In genomic region chr15:80529955-80530869, GRCm38 (mm10) we compare ENCODE assay signal across 8 mouse cellular contexts. TPM values are rescaled to one million over a fixed set of nuclear protein-coding genes. Genes with fewer than 3 reads are reported as not detected.
DNase-seq lines count a peak whose midpoint lies in the region; ATAC-seq and TF ChIP-seq lines count a peak whose summit lies in the region.
"Had no signal": no experiment of that assay in that cellular context is flagged by ENCODE, and none has a peak within 500 bp of the region (broad histone marks: within the 10 kb centered on the region; RNA-seq: fewer than 3 reads in every experiment).

No protein-coding gene starts in this region.

- H3K36me3 ChIP-seq in CH12.LX (replicated peaks in 1 of 2; ENCODE audit: control insufficient read depth in 1 of 2, insufficient read depth in 1 of 2, low read length in 1 of 2), result no peaks in the 10 kb centered on the region

- H3K27me3 ChIP-seq in CH12.LX (replicated peaks), result no peaks in the 10 kb centered on the region

- H3K4me2 ChIP-seq in CH12.LX (ENCODE audit: insufficient read depth, low read depth, poor library complexity, severe bottlenecking), result peak overlapping the region; percentile 27; the same call in 1 of the 2 replicates

- intact Hi-C loops in heart, postnatal 36 days (cut with DNase I), result no loop called here

- no peak for TF ChIP-seq POLR2A in CH12.LX (IDR thresholded peaks at IDR 0.05; ENCODE audit: low read depth, low read length)

- no peak for TF ChIP-seq CTCF in CH12.LX (conservative IDR thresholded peaks at IDR 0.05 in 1 of 2, IDR thresholded peaks at IDR 0.05 in 1 of 2; ENCODE audit: low read depth in 2 of 2, low read length in 2 of 2)

- no peak for ATAC-seq in erythroid progenitor cell, adult 5-6 weeks (replicated peaks; ENCODE audit: low FRiP score, poor library complexity, severe bottlenecking)

- no peak for DNase-seq in CH12.LX (ENCODE audit: extremely low read depth)
- DNase-seq in embryo, embryonic 9.5 days (ENCODE audit: extremely low spot score), result peak; percentile 20
- peak; percentile 31 for DNase-seq in left cerebral cortex, adult 11 months (ENCODE audit: low spot score)
- DNase-seq in naive thymus-derived CD4-positive, alpha-beta T cell, adult 2 months (ENCODE audit: low read depth), result peak; percentile 66
- DNase-seq in heart, postnatal 36 days, result no peak
- DNase-seq in urinary bladder, postnatal 4 days (ENCODE audit: low spot score in 2 of 2), result no peak
- DNase-seq: gastrocnemius, postnatal 25 days had no signal

- H3K9ac ChIP-seq in CH12.LX (ENCODE audit: insufficient read depth, low read depth), result no peak overlapping the region

- TF ChIP-seq RAD21 in CH12.LX (IDR thresholded peaks at IDR 0.05; ENCODE audit: low read depth, low read length), result no peak

- H3K9me3 ChIP-seq in CH12.LX (replicated peaks; ENCODE audit: low read length), result no peaks in the 10 kb centered on the region

- dilution Hi-C loops in CH12.LX (cut with MboI; ENCODE audit: extremely low pct_ligation_motif_present, extremely low pct_unique_long_range_greater_than_20kb, low sequenced_read_pairs), result no loop called here

- in situ Hi-C loops in CH12.LX (cut with MboI; ENCODE audit: low pct_ligation_motif_present, low pct_unique_long_range_greater_than_20kb, low sequenced_read_pairs), result no loop called here

- H3K79me2 ChIP-seq in CH12.LX (replicated peaks; ENCODE audit: control insufficient read depth, extremely low read depth, insufficient read depth, poor library complexity, severe bottlenecking), result no peaks in the 10 kb centered on the region

- H3K4me3 ChIP-seq in CH12.LX (replicated peaks in 1 of 3; ENCODE audit: low read depth in 2 of 3, low read length in 2 of 3, poor library complexity in 1 of 3), result no peak overlapping the region

- no peak for TF ChIP-seq EP300 in CH12.LX (IDR thresholded peaks at IDR 0.05; ENCODE audit: low read length)

- peaks cover 0 to 10% of the 10 kb centered on the region in 2 experiments; a peak in 2 of 4 replicates for H3K4me1 ChIP-seq in CH12.LX (ENCODE audit: control insufficient read depth in 1 of 2, insufficient read depth in 2 of 2)

- no peak overlapping the region for H3K27ac ChIP-seq in CH12.LX (ENCODE audit: insufficient read depth, low read depth)

TF ChIP-seq in CH12.LX, 34 proteins besides CTCF, POLR2A, EP300 and RAD21:
- peak; percentile 77 for TF ChIP-seq NRF1 (IDR thresholded peaks at IDR 0.05; ENCODE audit: low read depth, low read length)
- TF ChIP-seq UBTF (IDR thresholded peaks at IDR 0.05; ENCODE audit: low read depth, low read length), result no peak

RNA-seq across cellular contexts. Expression of gene Enthd1, which starts 34.7 kb away (rescaled TPM):
- not detected in 2 replicates for total RNA-seq in CH12.LX (2012; rRNA removed)
- total RNA-seq in CH12.LX (2014; rRNA removed), result not detected in 2 replicates
- polyA plus RNA-seq in CH12.LX (2012; ENCODE audit: insufficient read length, low read depth), result not detected in 2 replicates
- total RNA-seq in erythroid progenitor cell, adult 5-6 weeks (2015; ENCODE audit: low replicate concordance), result not detected in 2 replicates
- total RNA-seq in erythroid progenitor cell, adult 5-6 weeks (2017; ENCODE audit: low replicate concordance), result not detected in 2 replicates
- not detected for total RNA-seq in heart, postnatal 36 days (2021)
- total RNA-seq: gastrocnemius, postnatal 25 days had no signal

RNA-seq across cellular contexts. Expression of gene Grap2, which starts 42.2 kb away (rescaled TPM):
- total RNA-seq in CH12.LX (2012; rRNA removed) (1.5 TPM in 2 replicates), CH12.LX (2014; rRNA removed) (5.0 and 6.3 TPM in 2 replicates)
- polyA plus RNA-seq in CH12.LX (2012; ENCODE audit: insufficient read length, low read depth), result 5.8 and 6.2 TPM in 2 replicates
- 32.7 and 50.8 TPM in 2 replicates for total RNA-seq in erythroid progenitor cell, adult 5-6 weeks (2015; ENCODE audit: low replicate concordance)
- total RNA-seq in erythroid progenitor cell, adult 5-6 weeks (2017; ENCODE audit: low replicate concordance), result 28.5 and 35.9 TPM in 2 replicates
- 1 to 10 TPM in 1 of 2 experiments, under 1 TPM in 1; 0.46 to 1.3 TPM for total RNA-seq in heart, postnatal 36 days (2021)

Comparison
In these comparisons a context has a peak if more than half of its experiments do, and no peak if none do; other contexts are left out.
1. DNase-seq: peak in embryo, embryonic 9.5 days (single experiment), left cerebral cortex, adult 11 months (single experiment) and naive thymus-derived CD4-positive, alpha-beta T cell, adult 2 months (single experiment); none in CH12.LX (single experiment), heart, postnatal 36 days (0 of 2) and urinary bladder, postnatal 4 days (0 of 2).
2. RNA of gene Grap2, which starts 42.2 kb away (total RNA-seq): 28.5 to 50.8 TPM in erythroid progenitor cell, adult 5-6 weeks; 1.5 to 6.3 TPM in CH12.LX and 0.46 to 1.3 TPM in heart, postnatal 36 days; every median in the first group is over 4 times any median in the second.